Mouse (Mus musculus) embryonic facial prominence, embryonic 12.5 days (tissue): ENCODE measurements at regions not wholly inside any gene's neighbourhood (a gene's known extent, or its start where the extent isn't known, plus 50 kb on each side); places are given as distances from the start of the nearest gene placed in this dataset.

Source experiments
- ATAC-seq: fragments of 200-750 bp; cut with Nextera tagmentation; 2 replicates; pipeline ENCODE4 v1.8.0; 2017; ENCODE audit not compliant: insufficient number of reproducible peaks, insufficient read depth, low FRiP score, low TSS enrichment
- H3K27ac ChIP-seq: fragments of 300-500 bp; sonication (generic); 2 replicates; pipeline ENCODE4 v1.5.1; 2016; ENCODE audit warnings: mild to moderate bottlenecking
- H3K27me3 ChIP-seq: fragments of 300-500 bp; sonication (generic); 2 replicates; pipeline ENCODE4 v1.6.1; 2016; ENCODE audit warnings: mild to moderate bottlenecking, moderate library complexity
- H3K36me3 ChIP-seq: fragments of 300-500 bp; sonication (generic); 2 replicates; pipeline ENCODE4 v1.6.1; 2016; ENCODE audit warnings: mild to moderate bottlenecking
- H3K4me1 ChIP-seq: fragments of 300-500 bp; sonication (generic); 2 replicates; pipeline ENCODE4 v1.6.1; 2016
- H3K4me2 ChIP-seq: fragments of 300-500 bp; sonication (generic); replicated peaks from 2 replicates; pipeline ENCODE4 v1.6.1; 2016; ENCODE audit warnings: mild to moderate bottlenecking, moderate library complexity
- H3K4me3 ChIP-seq: fragments of 300-500 bp; sonication (generic); 2 replicates; pipeline ENCODE4 v1.5.1; 2016; ENCODE audit warnings: mild to moderate bottlenecking
- H3K9ac ChIP-seq: fragments of 300-500 bp; sonication (generic); 2 replicates; pipeline ENCODE4 v1.6.1; 2016; ENCODE audit warnings: mild to moderate bottlenecking, moderate library complexity
- H3K9me3 ChIP-seq: fragments of 300-500 bp; sonication (generic); 2 replicates; pipeline ENCODE4 v1.6.1; 2016; ENCODE audit warnings: mild to moderate bottlenecking, moderate library complexity
- WGBS: fragments of 180-500 bp; shearing (Covaris S2); methylation state at CpG from one replicate; pipeline ENCODE4 v1.1.7; 2016; 5-methylcytosine and 5-hydroxymethylcytosine counted together

GRCm38 (mm10) chr9:102782926-102783850 is 51.5 kb upstream of the Ryk start:
- WGBS: 66% methylated on average over 25 of the region's 25 CpGs
- no peaks in the 10 kb centered on the region for H3K9me3 ChIP-seq
- H3K27me3 ChIP-seq: no peaks in the 10 kb centered on the region
- H3K36me3 ChIP-seq: no peaks in the 10 kb centered on the region
- ATAC-seq: no peak
- H3K9ac ChIP-seq: no peak overlapping the region
- H3K4me1 ChIP-seq: peaks cover 14% of the 10 kb centered on the region
- no peak overlapping the region for H3K4me2 ChIP-seq
- no peak overlapping the region for H3K27ac ChIP-seq
- H3K4me3 ChIP-seq: no peak overlapping the region

- 10% methylated on average over 10 of the region's 10 CpGs for WGBS
- Histone ChIP-seq H3K4me1 (peaks cover 10% of the 10 kb centered on the region; the same call in 1 of the 2 replicates), H3K4me3 (no peak overlapping the region), H3K27ac (no peak overlapping the region), H3K9ac (no peak overlapping the region), H3K36me3 (no peaks in the 10 kb centered on the region), H3K9me3 (no peaks in the 10 kb centered on the region), H3K4me2 (no peak overlapping the region), H3K27me3 (no peaks in the 10 kb centered on the region)
- ATAC-seq: peak; percentile 80
Observed at GRCm38 (mm10) chr9:102784329-102785026, 50.2 kb upstream of the Ryk start.
